Mouse (Mus musculus) liver, adult (tissue): ENCODE results near the gene Nup85.

ENCODE experiments used
- GATA4 ChIP-seq: IDR thresholded peaks from 2 replicates; pipeline ENCODE4 v1.6.1; 2014; ENCODE audit warnings: mild to moderate bottlenecking, low read length; ENCODE audit not compliant: insufficient replicate concordance

Nup85 gene

DNA sequence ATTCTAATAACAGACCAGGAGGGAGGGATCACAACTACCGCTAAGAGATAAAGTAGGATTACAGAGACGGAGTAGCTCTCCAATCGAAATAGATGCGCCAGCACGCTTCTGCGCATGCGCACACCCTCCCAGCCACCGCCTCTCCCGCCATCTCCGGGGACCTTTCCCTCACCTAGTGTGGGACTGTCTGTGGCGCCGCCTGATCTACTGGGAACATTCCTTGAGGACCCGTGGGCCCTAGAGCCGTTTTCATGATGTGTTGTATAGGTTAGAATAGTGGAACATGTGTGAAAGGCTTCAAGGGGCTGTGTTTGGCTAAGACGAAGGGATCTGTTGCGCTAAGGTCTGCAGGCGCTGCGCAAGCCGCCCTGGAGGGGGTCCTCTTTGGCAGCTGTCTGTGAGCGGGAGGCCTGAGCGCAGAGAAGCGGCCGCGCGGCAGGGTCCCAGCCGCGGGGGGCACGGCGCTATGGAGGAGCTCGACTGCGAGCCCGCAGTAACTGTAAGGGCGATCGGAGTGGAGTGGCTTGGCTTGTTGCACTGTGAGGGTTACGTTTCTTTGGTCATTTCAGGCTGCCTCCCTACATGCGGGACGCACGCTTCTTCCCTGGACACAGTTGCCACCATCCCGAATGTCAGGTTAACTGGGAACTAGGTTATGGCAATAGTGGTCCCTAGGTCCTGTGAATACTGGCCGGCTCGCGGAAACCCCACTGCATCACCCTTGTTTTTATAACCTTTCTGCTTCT is at the start of gene Nup85:
Nup85 (plus strand) TSS at position 371 of the 746 bp plus-strand sequence.
- TF ChIP-seq GATA4, result peak; percentile 96; the same call in 1 of the 2 replicates

DNA sequence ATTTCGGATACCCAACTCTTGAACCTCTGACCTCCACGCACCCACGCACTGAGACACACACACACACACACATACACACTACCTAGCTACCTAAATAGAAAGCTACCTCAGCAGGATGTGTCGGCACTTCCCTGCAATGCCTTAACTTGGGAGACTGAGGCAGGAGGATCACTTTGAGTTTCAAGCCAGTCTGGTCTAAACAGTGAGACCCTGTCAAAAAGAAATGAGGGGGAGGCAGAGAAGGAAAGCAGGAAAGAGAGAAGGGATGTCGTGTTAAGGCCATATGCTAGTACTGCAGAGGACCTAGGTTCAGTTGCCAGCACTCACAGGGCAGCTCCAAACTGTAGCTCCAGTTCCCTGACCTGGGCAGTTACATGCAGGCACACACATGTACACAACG is 49.2 kb upstream of the Nup85 start:
- no peak for TF ChIP-seq GATA4

DNA sequence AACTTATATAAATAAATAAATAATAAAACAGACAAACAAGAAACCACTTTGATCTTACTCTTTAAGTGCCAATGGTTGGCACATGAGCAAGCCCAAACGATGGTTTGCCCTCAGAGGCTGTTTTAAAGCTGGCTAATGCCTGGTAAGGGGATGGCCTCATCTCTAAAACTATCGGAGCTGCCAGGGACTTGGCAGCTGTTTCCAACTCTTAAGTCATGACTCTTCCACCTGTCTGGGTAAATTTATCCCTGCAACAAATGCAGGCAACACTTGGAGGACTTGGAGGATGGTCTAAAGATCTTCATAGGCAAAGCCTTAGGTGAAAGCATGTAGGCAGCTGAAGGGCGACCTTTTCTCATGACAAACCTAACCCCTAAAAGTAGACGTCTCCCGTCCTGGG is 47.3 kb upstream of the Nup85 start:
- no peak for TF ChIP-seq GATA4

DNA sequence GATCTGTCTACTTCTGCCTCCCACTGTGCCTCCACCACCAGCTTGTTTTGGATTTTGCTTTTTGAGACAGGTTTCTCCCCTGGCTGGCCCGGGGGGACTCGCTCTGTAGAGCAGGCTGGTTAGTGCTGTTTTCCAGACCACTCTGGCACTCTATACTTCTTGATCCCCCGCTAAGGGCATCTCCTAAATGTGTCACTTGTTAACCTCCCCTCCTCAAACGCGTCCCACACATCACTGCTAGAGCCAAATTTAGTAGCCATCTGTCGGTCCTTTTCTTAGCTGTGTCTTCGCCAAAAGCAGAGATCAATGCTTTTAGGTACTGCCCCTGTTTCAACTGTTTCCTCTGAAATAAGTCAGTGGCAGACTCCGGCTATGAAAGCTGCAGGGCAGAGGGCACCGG is 45.5 kb upstream of the Nup85 start:
- TF ChIP-seq GATA4, result no peak

DNA sequence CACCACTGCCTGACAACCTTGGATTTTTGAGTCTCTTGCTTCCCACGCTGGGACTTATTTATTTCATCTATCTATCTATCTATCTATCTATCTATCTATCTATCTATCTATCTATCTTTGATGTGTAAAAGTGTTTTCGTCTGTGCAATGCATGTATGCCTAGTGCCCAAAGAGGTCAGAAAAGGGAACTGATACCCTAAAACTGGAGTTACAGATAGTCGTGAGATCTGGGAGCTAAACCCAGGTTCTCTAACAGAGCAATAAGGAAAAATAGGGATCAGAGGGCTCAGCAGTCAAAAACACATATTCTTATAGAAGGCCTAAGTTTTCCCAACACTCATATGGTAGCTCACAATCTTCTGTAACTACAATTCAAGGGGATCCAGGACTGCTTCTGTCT is 44.7 kb upstream of the Nup85 start:
- no peak for TF ChIP-seq GATA4

DNA sequence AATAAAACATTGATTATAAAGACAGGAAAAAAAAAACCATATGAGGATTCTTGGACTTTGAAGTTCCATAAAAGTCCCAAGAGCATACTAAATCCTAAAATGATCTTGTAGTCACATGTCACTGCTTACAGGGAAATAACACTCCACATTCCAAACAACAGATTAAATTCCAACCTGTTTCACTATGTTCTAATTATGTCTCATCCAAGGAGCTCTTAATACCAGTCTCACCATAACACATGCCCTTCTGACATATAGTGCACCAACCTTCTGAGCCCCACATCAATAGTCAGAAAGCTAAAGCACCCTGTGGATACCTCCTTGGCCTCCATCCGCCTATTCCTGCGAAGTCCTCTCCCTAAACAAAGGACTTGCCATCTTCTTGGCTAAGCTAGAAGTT is 44.0 kb upstream of the Nup85 start:
- TF ChIP-seq GATA4, result no peak

DNA sequence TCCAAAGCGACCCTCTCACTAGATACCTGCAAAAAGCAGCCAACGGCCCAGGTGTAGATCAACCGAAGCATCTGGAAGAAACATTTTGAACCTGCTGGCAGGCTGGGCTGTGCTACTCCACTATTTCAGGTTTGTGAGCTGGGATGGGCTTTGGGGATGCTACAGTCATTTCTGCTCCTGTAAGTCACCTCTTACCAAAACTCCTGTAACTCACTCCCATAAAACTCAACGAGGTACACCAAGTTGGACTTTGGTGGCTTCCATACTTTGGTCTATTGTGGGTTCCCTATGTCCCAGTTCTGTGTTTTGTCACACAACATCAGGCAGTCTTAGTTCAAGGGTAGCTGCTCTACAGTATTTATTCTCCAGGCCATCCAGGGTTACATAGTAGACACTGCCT is 43.2 kb upstream of the Nup85 start:
- TF ChIP-seq GATA4, result no peak

DNA sequence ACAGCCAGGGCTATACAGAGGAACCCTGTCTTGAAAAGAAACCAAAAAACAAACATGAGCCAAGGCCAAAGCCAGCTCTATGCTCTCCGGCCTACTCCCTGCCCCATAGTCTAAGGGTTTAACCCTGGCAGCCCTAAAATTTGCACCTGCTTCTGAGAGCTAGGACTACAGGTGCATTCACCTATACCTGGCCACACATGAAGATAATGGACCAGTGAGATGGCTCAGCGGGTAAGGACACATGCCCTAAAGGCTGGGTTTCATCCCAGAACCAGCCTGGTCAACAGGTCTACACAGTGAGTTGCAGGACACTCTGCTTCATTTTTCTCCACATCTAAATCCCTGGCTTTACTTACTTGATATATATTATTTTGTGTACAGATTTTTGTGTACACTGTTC is 42.0 kb upstream of the Nup85 start:
- no peak for TF ChIP-seq GATA4

DNA sequence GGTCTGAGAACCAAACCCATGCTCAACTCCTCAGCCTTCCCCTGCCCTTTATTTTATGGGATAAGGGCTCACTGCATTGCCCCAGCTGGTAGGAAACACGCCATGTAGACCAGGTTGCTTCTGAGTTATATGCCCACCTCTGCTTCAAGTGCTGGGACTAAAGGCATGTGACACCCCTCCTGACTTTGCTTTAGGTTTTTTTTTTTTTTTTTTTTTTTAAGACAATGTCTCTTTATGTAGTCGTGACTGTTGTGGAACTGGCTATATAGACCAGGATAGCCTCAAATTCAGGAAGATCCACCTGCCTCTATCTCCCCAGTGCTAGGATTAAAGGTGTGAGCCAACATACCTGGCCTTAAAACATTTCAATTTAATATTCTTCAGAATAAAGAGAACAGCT is 41.5 kb upstream of the Nup85 start:
- TF ChIP-seq GATA4, result no peak

DNA sequence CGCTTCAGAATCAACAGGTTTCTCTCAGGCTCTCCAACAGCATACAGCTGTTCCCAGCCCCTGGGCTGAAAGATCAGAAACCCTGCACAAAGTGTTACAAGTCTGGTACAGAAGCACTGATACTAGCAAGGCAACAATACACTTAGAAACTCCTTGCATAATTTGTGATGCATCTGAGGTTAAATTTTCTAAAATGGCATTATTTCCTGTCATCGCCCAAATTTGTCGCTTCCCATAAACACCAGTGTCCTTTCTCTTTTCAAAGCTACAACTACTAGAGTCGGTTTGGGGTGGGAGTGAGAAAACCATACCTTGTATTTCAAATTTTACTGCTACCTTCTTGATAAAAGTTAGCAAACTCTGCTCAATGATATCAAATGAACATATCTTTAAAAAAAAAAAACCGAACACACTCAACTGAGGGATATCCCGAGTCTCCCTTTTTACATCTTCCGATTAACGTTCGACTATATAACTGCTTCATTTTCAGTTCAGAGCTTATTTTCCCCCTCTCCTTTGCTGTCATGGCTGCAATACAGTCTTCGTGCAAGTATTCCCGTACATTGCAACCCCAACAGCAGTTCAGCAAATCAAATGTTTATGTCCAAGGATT is 29.4 kb upstream of the Nup85 start:
- no peak for TF ChIP-seq GATA4

DNA sequence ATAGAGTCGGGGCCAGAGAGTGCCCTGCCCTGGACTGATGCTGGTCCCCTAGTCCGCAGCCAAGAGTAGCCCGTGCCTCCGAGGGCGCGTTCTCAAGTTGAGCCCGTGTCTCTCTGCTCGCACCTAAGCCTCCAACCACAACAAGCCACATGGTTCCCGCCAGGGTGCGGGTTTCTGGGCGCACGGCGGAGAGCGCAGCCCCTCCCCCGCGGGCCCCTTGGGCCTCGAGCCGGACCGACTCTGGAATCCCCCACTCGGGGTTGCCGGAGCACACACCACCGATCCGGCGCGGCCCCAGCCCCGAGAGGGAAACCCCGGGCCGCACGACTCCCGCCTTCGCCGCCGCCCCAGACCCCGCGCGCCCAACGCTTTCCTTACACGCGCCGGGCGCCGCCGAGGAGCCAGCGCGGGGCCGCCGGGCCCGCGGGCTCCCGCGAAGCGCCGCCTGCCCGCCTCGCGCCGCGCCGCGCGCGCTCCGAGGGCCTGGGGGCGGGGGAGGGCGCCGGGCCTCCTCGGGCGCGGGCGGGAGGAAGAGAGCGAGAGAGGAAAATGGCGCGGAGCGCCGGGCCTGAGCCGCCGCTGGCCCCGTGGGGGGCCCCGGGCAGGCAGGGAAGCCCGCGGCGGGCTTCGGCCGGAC is 28.7 kb upstream of the Nup85 start:
- TF ChIP-seq GATA4, result no peak

DNA sequence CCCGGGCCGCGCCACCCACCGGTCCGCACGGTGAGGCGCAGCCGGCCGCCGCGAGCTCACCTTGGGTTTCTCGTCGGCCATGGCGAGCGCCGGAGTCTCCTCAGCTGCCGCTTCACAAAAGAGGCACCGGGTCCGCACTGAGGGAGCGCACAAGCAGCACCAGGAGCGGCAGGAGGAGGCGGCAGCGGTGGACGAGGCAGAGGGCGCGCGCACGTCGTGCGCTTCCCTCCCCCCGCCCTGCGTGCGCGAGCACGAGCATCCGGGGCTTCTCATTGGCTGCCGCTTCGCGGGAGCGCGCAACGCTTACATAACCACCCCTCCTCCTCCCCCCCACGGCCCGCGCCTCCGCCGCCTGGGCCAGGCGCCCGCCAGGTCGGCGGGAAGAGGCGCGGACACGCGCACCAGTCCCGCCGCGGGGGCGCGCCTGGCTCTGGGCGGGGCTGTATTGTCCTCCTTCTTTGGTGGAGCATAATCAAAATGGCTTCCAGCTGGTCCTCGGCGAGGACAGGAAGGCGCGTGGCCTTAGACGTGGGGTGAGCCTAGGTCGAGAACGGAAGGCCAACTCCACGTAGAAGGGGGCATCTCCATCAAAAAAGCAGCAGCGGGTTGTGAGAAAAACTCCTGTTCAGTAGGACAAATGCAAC is 28.1 kb upstream of the Nup85 start, which contains the start of gene Sumo2:
Sumo2 (minus strand) TSS at position 239 of the 644 bp plus-strand sequence.
- TF ChIP-seq GATA4, result no peak

DNA sequence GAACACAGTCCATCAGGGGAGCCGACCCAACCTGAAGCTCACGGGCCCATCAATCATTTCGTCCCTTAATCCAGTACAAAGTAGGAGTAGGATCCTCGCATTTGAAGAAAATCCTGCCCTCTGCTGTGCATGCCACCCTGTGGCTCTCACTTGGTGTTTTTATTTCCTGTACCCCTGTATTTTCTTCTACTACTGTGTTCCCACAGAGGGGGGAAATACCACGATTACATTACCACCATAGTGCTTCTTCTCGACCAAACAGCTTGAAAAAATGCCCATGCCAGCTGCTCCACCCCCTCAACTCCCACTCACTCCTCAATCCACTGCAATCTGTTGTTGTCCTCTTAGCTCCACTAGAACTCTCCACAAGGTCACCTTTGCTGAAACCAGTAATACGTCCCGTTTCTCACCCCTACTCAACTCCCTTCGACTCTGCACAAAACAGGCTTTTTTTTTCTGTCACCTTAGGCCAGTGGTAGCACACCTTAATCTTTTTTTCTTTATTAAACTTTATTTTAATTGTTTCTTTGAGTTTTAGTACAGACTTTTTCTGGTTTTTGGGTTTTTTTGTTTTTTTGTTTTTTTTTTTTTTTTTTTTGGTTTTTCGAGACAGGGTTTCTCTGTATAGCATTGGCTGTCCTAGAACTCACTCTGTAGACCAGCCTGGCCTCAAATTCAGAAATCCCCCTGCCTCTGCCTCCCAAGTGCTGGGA is 27.2 kb upstream of the Nup85 start:
- TF ChIP-seq GATA4, result no peak

DNA sequence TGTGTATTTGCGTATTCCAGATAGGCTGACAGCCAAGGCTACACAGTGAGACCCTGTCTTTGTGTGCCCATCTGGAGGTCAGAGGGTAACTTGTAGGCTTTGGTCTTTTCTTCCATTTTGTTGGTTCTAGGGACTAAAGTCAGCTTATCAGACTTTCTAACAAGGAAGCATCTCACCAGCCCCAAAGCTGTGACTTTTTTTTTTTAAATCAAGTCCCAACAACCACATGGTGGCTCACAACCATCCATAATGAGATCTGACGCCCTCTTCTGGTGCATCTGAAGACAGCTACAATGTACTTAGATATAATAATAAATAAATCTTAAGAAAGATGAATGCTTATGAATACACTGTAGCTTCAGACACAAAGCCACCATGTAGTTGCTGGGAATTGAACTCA is 26.2 kb upstream of the Nup85 start:
- TF ChIP-seq GATA4, result no peak

DNA sequence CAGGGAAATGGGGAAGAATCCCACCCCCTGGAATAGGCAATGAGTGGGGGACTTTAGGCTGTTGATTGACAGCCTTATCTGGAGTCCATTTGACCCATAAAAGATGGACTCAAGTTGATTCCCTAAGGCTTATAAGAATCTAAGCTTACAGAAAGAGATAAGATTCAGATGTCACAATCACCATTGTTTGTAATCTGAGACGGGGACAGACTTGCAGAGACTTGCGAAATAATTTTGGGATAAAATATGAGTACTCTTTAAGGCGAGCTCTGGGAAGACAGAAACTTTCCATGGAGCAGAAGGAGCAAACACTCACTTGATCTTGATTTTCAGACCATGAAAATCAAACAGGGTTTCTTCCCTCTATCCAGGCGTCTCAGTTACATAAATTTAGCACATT is 20.7 kb upstream of the Nup85 start:
- TF ChIP-seq GATA4, result no peak
